Mouse (Mus musculus) heart, postnatal 0 days (tissue): Measurements from ENCODE around the gene Slc6a18.

ENCODE experiments used
- CTCF ChIP-seq: IDR thresholded peaks from 2 replicates; pipeline ENCODE4 v1.5.1; 2016; ENCODE audit warnings: antibody characterized with exemption, control low read depth, low read depth
- EP300 ChIP-seq: IDR thresholded peaks from 2 replicates; pipeline ENCODE4 v1.6.1; 2016; ENCODE audit warnings: antibody characterized with exemption, low read depth

DNA sequence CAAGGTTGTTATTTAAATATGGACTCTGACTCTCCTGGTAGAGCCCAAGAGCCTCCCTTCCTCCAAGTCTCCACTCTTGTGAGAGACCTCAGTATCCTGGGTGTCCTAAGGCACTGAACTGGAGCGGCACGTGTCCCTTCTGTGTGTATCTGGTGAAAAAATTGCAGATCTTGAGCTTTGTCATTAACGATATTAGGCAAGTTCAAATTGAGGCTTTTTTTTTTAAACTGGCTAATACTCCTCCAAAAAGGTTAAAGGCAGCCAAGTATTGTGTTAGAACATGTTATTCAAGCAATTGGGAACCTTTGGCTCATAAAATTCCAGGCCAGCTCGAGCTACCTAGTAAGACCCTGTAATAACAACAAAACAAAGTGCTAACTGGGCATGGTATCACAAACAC, 42.4 kb upstream of the Slc6a18 start:
- TF ChIP-seq CTCF (no peak), EP300 (no peak)
